Mouse (Mus musculus) 416B (cell line): ENCODE data around the gene Gnb3.
A peak's percentile ranks its signal among the peaks of the same experiment; 100 is the strongest.
"Not testable (repeated sequence)": the region's sequence is repeated elsewhere in the genome, so short reads cannot be mapped to it uniquely, and the experiment has no call there.

Source experiments
- DNase-seq: peaks from one replicate; pipeline ENCODE4 v3.0.0; 2011; ENCODE audit warnings: low read depth

Gene Gnb3

DNA sequence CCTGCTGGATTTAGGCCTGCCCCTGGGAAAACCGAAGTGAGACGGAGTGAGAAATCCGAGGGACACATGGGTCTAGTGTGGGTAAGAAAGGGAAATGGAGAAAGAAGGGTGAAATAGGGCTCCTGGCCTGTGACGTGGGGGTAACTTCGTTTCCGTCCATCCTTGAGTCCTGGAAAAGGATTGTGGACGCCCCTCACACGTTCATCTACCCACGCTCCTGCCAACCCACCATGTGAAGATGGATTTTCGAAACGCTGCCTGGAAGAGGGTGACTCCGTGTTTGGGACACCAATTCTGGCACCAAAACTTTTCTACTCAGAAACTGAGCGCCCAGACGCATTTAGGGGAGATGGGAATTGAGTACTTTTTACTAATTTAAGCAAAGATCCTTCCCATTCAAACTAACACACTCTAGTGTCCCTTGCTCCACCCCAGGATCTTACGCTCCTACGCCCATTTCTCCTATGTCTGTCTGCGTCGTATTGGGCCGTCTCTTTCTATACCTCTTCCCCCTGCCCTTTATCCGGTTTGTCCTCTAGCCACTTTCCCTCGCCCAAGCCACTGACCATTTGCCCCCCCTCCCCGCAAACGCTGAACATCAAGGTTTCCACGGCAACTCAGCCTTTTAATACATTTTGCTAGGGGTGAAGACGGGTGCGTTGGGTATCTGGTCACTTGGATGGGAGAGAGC, 17.9 kb upstream of the Gnb3 start:
- no peak for DNase-seq

DNA sequence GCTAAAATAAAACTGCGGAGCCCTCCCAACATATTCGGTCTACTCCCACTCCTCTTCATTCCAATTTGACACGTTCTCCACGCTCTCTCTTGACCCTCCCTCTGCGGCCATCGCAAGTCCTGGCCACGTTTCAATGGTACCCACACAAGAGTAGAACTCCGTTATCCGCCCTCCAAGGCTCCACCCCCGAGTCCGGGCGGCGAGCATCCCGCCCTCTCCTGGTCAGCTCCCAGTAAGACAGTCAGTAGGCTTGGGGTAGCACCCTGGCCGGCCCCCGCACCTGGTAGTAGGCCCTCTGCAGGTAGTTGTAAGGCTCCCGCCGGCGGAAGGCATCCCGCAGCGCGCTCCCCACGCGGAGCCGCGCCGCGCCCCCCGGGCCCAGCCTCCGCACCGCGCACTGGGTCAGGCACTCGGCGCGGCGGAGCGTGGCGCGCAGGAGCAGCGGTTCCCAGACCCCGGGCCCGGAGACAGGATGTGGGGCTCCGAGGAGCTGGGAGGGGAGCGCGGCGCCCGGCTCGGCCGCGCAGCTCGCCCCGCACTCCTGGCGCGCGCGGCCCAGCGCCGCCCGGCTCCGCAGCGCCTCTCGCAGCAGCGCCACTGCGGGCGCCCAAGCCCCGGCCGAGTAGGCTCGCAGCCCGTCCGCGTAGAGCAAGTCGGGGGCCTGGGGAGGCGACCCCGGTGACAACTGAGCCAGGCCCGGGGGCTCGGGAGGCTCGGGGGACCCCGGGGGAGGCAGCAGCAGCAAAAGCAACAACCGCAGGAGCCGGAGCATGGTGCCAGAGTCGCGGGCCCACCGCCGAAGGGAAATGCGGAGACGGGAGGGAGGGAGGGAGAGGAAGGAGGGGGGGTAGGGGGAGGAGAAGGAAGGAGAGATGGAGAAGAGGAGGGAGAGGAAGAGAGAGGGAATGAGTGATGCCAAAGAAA, 17.1 kb upstream of the Gnb3 start, which contains the start of gene P3h3:
P3h3 (minus strand) TSS at position 837 of the 924 bp plus-strand sequence.
- no peak for DNase-seq

GRCm38 (mm10) chr6:124856321-124856720, 16.2 kb upstream of the Gnb3 start:
- DNase-seq, result no peak

- no peak for DNase-seq
These were observed 14.6 kb upstream of the Gnb3 start for GRCm38 (mm10) chr6:124854647-124855046.

DNA sequence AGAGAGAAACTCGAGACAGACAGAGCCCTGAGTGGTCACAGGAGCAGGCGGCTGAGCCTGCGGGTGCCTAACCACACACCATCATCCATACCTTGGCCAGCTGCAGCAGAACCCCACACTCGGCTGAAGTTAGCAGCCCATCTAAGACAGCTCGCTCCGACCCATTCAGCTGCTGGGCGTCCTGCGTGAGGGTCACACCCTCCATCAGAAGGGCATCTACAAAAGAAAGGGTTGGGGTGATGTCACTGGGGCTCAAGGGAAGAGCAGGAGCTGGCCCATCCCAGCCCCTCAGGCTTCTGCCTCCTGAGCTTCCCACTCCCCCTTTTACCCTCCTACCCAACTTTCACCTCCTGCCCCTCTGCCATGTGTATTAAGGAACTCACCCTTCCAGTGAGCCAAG, 10.5 kb upstream of the Gnb3 start:
- no peak for DNase-seq

DNA sequence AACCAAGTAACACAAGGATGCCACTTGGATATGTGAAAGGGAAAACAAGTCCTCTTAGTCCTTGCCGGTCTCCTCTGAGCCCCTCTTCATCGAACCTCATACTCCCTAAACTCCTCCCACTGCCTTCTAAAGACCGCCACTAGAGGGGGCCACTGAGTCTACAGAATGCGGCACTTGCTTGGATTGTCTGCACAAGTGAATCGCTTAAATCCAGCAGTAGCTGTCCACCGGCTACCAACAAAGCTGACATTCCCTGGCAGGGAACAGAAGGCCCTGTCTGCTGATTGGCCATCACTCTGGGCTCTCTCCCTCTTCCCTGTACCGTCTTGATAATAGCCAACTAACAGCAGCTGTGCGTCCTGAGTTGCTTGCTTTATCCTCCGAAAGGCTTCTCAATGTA, 7.2 kb upstream of the Gnb3 start:
- DNase-seq, result peak; percentile 85

DNA sequence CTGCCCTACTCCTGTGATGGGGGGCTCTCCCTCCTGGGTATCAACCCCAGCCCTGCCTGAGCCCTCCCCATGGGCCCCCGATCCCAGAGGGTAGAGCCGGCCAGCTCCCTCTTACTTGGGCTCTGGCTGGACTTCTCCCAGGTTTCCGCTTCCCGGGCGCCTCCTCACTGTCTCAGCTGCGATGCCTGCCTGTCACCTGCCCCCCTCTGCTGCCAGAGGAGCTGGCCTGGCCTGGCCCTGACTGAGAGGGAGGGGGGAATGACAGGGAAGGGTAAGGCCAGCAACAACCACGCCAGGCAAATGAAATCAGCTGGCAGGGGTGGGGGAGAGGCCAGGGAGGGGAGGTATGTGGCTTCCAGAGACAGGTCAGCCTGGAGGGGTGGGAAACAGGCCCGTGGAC, 270 bp downstream of the Gnb3 start:
- peak; percentile 14 for DNase-seq

- no peak for DNase-seq
These were observed 3.7 kb downstream of the Gnb3 start for GRCm38 (mm10) chr6:124836411-124836810.

DNA sequence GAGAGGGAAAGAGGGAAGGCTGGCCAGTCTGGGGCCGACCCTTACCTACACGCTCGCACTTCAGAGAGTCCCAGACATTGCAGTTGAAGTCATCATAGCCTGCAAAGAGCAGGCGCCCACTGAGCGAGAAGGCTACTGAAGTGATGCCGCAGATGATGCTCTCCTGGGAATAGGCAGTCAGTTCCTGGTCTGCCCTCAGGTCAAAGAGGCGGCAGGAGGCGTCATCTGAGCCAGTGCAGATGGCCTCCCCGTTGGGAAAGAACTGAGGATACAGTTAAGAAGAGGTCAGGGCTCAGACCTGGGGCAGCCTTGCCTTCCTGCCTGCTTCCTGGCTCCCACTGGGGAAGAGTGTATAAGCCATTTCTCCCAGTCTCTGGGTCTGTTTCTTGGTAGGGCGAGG, 4.5 kb downstream of the Gnb3 start:
- DNase-seq, result no peak

DNA sequence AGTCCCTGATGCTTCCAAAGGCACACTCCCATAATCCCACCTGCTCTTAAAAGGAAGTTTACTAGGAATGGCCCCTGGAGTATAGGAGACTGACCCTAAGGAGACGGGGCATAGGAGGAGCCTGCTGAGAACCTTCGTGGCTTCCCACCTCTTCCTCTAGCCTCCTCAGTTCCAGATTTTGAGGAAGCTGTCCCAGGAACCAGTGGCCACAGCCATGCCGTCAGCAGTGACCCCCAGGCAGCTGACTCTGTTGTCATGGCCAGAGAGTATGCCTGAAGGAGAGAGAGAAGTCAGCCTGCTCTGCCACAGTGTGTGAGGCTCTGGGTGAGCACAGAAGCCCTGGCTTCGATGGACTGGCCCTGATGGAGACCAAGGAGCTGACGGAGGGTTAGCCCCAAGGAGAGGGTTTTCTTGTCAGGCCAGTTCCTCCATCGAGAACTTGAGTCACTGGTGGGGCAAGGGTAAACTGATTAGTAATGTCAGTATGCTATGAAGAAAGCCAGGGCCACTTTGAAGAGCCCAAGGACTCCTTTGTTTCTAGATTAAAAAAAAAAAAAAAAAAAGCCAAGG, 5.5 kb downstream of the Gnb3 start:
- DNase-seq, result peak; percentile 28

- no peak for DNase-seq
These were observed 8.4 kb downstream of the Gnb3 start for GRCm38 (mm10) chr6:124831649-124832048.

- not testable (repeated sequence) for DNase-seq
These were observed 8.9 kb downstream of the Gnb3 start for GRCm38 (mm10) chr6:124831199-124831598.

DNA sequence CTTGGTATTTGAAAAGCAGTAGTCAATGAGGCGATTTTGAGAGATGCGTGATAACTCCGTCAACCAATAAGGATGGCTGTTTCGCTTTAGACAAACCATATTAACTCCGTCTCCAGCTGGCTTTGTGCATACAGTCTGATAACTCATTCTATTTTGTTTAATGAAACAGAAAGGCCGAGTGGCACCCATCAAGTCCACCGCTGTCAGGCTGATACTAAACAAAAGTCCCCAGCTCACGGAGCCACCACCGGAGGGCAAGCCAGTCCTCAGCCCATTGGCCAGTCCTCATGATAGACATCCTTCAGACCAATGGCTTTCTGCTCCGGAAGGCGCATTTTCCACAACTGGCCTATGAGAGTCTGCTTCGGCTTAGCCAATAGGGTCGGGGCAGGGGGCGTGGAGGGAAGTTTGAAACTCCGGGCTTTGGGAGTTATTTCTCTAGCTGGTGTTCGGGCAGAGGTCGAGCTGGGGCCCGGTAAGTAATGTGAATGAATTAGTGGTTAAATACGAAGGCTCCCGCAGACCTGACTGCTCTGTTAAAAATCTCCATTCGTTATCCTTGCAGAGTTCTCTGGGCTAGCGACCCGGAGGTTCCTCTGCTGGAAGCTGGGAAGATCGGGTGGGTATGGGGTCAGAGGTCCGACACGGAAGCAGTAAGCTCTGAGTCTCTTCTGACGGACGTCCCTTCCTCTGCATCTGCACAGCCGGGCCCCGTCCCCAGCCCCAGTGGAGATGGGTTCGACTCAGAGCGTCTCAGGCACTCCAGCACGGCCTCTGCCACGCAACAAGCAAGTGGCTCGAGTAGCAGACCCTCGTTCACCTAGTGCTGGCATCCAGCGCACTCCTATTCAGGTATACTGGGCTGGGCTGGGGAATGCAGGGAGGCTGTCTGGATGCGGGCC, 10.0 kb downstream of the Gnb3 start:
- DNase-seq, result peak; percentile 99

DNA sequence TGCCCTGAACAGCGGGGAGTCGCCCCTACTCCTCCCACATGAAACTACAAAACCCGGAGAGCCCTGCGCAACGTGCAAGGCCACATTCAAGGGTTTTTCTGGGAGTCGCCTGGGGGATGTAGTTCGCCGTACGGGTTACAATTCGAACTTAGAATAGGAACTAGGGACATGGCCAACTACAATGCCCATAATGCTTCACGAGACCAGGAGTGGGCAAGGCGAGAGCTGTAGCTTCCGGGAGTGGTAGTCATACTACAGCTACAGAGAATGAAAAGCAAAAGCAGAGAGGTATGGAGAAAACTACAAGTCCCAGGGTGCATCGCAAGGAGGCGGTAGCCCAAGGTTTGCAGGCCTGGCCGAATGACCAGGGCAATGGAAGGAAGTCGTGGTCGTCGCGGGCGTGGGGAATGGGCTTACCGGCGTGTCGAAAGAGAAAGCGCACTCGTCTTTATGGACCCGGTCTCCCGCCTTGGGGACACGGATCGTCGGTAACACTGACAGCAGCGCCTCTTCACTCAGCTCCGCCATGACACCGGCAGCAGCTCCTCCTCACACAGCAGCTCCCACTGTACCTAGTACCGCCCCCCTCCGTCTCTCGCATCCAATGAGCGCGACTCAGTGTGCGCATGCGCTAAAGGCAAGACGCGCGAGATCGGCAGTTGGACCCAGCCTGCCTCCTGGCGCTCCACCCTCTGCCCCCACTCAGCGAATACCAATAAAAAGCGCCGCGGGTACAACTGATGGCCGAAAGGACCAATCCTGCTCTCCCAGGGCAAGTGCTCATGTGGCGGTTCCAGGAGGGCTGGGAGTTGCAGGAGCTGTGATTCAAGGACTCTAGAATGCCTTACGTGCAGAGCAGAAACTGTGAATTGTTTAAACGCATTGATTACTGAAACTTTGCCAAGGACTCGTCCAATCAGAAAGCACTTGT, 10.9 kb downstream of the Gnb3 start, which contains the start of the genes Usp5 and Cdca3:
Usp5 (minus strand) TSS at position 617 of the 931 bp plus-strand sequence.
Cdca3 (plus strand) TSS at position 680 of the 931 bp plus-strand sequence.
- peak; percentile 100 for DNase-seq

DNA sequence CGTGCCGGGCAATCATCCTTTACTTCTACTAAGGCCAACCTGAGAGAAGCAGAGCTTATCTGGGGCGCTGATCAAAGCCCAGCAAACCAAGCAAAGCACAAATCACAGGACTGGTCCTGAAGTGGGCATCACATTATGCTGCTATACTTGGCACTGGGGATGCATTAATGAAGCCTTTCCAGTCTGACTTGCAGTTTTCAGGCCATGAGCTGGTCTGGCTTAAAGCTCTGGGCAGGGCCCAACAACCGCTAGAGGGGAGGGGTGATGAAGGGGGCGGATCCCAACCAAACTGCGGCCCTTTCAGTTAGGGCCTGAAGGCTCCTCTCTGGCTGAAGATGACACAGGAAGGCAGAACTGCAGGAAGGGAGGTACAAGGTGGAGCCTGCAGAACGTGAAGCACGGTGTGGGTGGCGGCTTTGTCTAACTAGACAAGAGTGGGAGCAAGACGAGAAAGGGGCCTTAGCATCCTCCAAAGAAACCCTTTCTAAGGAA, 11.9 kb downstream of the Gnb3 start:
- DNase-seq, result peak; percentile 93

GRCm38 (mm10) chr6:124822049-124822448, 18.0 kb downstream of the Gnb3 start:
- DNase-seq, result no peak

- DNase-seq, result no peak
These were observed 19.2 kb downstream of the Gnb3 start for GRCm38 (mm10) chr6:124820891-124821290.

DNA sequence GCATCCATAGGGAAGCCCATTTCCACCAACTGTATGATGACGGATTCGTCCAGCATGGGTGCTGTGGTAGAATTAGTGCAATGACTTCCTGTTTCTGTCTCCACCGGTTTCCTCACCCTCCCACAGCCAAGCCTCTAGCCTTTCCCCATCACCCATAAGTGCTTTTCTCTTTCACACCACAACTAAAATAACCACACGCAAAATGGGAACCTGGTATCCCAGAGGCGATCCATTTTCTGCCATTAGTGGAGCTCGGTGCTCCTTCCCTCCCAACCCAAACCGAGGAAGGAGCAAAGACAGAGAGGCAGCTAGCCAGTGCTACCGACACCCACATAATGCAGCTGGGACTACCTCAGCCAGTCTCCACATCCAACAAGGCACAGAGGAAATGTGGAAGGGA, 22.1 kb downstream of the Gnb3 start:
- DNase-seq, result peak; percentile 58

GRCm38 (mm10) chr6:124817563-124817962, 22.5 kb downstream of the Gnb3 start:
- DNase-seq, result no peak

DNA sequence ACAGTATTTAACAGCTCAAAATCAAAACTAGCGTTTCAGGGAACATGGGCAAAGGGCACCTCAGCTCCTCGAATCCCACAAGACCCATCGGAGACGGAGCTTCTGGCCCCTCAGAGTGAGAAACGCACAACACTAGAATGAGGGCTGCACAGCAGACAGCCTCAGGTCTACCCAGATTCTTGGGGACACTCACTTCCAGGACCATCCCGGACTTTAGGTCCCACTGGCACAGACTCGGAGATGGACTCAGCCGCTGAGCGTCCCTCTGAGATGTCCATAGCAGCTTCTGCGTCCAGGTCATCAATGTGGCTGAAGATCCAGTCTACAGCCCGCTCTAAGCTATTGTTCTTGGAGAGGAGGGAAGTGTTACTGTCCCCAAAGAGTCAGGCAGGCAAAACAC, 22.9 kb downstream of the Gnb3 start:
- DNase-seq, result no peak
